Mouse (Mus musculus) cerebellum, postnatal 4 days (tissue): Measurements from ENCODE around the gene Pzp.

Source experiments
- DNase-seq, 2 experiments: peaks; one replicate each; pipeline ENCODE4 v3.0.0; 2022; ENCODE audit warnings: low spot score in 2 of 2, mixed read lengths in 1 of 2

Gene Pzp

DNA sequence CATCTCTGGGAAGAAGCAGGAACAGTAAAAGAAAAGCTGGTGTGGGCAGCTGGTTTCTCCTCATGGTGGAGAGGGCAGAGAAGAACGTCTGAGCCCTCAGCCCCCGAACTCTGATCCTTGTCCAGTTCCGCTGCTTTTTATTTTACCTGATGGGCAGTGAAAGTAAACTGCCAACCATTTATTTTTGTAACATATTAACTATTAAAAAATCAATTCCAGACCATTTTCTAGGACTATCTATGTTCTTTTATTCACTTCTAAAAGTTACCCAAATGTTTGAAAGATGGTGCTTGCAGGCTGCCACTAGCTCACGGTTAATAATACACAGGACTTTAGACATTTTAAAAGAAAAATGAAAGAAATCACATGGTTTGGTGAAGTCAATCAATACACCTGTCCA lies at the start of gene Pzp:
TSS of gene Pzp (minus strand) at position 120 of the 400 bp plus-strand sequence.
- DNase-seq = no peak

DNA sequence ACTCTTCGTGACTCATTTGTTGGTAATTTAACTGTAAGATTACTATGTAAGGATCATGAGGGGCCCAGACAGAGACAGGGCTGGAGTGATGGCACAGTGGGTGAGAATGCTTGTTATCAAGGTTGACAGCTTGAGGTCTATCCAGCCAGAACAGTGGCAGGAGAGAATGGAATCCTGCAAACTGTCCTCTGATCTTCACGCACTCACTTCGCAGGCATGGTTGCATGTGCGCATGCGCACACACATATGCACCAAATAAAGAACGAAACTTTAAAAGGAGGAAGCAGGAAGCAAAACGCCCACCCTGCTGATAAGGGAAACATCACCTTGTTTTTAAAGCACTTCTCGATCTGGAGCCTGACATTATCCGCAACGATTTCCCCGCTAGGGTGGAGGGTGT lies 40.1 kb upstream of the Pzp start:
- no peak for DNase-seq

DNA sequence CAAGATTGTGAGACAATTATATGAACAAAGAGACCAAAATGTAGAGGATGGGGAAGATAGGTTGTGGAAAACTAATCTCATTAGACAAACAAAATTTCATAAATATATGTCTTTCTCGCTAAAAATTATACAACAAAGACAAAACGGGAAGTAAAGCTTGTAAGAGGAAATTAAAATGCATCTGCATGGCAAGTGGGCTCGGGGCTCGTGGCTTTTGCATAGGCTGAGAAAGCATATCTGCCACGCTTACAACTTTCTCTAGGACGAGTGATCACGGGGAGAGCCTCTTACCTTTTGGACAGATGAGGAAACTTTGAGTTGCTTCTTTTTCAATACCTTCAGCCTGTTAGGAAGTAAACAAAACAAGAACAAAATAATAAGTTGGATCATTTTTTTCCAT lies 27.5 kb upstream of the Pzp start:
- no peak for DNase-seq

DNA sequence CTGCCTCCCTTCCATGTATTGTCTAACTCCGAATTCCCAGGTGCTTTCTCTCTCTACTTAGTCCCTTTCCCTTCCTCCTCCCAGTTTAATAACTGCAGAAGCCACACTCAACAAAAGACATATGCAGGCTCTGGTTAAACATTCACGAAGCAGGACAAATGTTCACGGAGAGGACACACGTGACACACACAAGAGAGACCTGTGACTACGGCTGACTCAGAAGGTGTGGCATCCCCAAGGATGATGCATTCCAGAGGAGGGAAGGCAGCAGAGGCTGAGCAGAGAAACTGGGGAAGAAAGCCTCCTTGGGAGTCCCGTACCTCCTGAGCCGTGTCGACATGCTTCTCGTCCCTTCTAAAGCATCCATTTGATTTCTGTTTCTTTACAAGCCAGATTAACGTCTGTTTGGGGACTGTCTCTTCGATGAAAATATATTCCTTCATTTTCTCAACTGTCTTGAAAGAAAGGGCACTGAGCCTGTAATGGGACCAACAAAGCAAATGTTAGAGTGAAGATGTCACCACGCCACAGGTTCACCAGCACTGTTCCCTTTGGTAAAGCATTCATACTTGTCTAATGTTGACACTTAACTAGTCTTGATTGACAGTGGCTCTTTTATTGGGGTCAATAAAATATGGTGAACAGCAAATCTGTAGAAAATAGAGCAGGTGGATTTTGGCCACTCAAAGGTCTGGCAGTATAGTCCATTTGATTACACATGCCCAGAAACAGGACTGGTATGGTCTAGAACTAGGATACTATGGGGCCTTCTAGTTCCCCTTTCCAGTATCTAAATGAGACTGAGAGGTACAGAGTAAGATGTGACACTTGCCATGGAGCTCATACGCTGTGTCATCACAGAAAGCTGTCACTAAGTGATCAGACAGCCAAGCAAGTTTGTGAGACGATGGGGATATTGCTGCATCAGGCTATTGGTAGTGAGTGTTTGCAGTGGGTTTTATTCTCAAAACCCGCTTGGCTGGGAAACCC lies 23.2 kb upstream of the Pzp start:
- DNase-seq = no peak

DNA sequence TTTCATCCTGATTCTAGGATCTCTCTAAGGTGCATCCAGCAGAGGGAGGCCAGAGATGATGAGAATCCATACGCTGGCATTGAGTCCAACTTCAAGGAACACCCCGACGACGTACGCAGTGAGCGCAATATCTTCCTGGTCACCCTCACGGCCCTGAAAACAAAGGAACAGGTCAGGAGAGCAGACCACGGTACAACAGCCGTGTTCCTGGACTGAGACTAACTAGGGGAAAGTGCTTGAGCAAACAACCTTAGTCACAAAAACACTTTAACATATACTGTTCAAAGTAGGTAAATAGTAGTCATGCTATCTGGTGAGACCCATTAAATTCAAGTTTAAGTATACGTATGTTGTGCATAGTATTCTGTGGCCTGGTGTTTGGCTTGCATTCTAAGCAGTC lies 22.0 kb upstream of the Pzp start:
- DNase-seq = no peak

DNA sequence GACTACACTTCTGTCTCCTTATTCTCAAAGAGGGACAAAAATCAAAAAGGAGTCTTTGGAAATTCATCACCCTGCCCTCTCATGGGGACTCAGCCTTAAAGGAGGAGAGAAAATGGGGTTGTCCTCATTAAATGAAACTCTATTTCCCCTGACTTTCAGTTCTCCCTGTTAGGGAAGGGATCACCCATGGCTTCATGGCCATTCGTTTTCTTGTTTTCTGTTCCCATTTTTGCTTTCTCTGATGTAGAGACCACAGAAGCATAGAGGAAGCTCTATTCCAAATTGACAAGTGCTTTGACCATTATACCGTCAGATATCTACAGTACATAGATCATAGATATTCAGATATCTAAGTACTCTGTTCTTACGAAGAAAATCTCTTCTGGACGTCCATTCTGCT lies 18.9 kb upstream of the Pzp start:
- no peak for DNase-seq

DNA sequence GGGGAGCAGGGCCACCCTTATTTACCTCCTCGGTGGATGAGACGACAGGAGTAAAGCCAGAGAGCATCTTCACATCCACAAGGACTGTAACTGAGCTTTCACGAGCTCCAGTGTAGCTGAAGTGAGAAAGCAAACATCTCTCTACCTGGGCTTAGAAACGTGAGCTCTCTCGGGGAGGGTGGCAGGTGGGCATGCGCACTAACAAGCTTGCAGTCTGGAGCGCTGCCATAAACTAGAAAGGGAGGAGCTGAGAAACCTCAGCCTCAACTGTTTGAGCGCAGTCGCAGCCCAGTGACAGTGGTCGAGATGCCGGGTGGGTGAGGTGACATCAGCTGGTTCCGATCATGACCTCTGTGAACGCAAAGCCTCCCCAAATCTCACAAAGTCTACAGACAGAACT lies 16.7 kb upstream of the Pzp start:
- DNase-seq = no peak

DNA sequence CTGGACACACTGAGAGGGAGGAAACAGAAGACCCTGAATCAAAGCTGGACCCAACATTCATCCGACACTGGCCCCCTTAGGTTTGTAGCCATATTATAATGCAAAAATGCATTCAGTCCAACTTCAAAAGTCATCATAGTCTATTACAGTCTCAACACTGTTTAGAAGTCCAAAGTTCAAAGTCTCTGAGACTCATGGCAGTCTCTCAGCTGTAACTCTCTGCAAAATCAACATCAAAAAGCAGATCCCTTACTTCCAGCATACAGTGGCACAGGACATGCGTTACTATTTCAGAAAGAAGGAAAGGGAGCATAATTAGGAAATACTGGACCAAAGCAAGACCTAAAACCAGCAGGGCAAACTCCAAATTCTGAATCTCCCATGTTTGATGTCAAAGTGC lies 8.7 kb upstream of the Pzp start:
- DNase-seq = no peak

DNA sequence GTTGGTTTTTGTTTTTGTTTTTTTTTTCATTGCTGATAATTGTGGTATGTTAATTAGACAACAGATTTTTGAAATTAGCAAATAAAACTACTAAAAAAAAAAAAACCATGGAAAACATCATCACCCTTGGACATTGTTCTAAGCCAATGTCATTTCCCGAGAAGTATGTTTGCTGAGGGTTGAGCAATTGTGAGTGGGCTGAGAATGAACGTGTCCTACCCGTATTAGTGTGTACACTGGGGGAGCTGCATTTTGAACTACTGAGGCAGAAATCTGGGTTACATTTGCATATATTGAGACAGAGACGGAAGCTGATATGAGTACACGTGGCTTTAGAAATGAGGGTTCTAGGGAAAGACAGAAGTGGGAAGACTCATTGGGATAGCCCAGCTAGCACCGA lies 6.8 kb upstream of the Pzp start:
- no peak for DNase-seq

DNA sequence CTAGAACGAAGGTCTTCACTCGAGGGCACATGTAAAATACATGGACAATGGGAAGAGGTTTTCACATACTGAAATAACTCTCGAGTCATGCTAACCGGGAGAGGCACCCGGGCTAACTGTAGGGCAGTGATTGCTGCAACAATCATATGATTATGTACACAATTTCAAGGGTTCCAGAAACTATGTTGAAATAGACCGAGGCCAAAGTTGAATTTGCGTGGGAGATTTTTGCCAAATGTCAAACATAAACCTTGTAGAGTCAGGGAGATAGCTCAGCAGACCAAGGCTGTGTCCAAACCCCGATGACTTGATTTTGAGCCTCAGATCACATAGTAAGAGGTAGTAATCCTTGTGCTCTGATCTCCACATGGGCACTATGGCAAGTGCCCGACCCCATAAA lies 6.2 kb upstream of the Pzp start:
- DNase-seq = no peak

DNA sequence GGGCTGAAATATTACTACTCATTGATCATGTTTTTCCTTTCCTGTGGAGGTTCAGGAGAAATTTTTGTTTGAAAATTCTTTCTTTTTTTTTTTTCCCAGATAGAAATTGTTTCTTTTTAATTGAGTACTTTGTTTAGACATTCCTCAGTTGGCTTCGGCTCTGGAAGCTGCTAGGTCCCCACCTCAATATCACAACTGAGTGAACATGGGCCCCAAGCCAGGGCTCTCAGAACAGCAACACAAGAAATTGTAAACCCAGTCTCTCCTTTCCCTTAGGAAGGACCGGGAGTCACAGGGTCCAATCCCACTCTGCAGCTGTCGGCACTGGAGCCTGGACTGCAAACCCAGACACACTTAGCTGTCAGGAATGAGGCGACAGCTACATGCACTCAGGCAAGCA lies 2.0 kb upstream of the Pzp start:
- DNase-seq = no peak

DNA sequence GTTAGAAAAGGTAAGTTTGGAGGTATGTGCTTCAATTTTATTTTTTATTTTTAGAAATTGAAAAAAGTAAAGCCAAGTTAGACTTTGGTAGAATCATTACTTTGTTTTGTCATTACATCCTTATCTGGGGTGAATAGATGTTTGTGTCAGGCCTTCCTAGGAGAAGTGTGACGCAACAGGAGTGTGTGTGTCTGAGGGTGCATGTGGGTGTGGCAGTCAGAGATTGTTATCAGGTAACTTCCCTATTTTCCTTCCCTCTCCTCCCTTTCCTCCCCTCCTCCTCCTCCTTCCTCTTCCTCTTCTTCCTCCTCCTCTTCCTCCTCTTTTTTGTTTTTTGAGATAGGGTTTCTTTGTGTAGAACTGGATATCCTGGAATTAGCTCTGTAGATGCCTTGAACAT lies 590 bp upstream of the Pzp start:
- no peak for DNase-seq

DNA sequence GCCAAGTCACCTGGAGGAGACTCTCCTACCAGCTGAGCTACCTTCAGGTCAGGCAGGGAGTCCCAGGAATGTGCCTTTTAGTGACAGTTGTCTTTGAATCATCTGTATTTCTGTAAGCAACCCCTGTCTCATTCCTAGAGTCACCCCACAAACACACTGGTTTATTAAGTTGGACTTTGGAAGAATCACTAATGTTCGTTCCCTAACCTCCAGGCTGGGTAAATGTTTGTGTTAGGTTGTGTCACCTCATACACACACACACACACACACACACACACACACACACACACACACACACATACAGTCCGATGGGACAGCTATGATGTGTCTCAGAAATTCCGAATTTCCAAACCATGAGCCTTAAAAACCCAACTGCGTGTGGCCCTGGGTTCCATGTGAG lies 719 bp downstream of the Pzp start:
- DNase-seq = no peak

DNA sequence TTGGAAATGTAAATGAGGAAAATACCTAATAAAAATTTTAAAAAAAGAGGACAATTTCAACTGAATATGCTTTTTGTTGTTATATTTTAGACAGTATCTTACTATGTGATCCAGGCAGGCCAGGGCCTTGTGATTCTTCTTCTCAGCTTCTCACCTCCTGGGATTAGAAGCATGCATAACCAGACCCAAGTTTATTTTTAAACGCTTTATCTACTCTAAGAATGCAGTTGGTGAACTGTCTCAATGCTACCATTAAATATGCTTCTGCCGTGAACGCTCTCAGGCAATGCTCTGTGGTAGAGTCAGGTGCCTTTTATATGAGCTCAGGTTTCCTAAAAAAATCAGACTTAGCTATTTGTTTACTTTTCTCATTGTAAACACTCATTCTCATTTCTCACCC lies 3.2 kb downstream of the Pzp start:
- DNase-seq = no peak

DNA sequence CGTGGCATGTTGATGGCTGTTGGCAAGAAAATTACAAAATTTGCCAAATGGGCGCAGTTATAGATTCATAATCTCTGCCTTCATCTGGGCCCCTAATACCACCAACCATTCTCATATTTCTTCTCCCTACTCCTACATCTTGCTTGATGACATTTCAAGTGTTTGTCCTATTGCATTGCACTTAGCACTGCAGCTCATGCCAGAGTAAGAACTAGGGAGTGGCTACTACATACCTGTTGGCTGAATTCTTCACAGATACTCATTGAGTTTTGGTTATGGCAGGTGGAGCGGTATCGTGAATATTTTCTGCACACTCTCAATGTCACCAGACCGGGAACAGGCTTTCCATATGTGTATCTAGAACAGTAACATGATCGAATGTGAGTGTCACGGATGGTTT lies 7.4 kb downstream of the Pzp start:
- DNase-seq = no peak

DNA sequence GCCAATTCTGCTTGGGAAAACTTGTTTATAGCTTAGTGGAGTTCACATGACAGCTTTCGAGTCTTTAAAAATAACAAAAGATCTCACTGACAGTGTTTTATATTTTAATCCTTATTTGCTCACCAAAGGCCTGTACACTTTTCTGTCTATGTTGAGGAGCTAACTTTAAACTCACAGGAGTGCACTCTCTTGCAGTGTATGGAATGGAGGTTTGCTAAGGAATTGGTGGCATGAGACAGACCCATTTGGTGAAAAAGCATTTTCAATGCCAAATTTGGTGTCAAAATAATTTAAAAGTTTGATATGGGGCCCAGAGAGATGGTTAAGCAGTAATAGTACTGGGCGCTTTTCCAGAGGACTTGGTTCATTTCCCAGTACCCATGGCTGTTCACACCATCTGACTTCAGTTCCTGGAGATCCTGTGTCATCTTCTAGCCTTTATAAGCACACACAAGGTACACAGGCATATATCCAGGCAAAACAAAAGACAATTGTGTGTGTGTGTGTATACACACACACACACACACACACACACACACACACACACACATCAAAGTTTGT lies 20.8 kb downstream of the Pzp start:
- no peak for DNase-seq

DNA sequence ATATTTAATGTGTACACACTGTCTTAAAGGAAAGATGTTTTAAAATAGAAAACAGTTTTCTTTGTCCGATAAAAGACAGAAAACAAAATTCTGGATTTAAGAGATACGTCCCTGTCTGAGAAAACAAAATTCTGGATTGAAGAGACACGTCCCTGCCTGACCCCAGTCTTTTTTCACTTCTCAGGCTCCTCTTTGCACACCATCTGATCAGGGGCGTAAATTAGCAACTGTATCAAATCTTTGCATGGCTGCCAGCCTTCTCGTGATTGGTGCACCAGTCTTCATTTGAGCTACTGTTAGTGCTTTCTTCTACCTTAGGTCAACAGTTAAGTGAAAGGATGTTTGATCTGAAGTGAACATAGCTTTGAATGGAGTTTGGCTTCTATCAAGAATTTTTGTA lies 21.8 kb downstream of the Pzp start:
- DNase-seq = no peak

DNA sequence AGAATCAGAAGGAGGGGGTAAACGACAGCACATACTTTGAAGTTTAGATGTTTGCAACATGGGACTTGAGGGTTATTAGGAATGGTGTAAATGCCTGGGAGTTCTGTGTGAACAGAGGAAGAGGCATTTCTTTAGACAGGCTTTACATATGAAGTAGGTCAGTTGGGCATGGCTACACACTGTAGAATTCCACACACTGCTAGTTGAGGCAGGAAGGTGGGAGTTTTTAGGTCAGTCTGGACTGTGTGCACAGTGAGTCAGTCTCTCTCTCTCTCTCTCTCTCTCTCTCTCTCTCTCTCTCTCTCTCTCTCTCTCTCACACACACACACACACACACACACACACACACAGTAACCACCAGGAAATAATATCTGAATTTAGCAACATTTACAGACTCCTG lies 31.2 kb downstream of the Pzp start:
- no peak for DNase-seq

DNA sequence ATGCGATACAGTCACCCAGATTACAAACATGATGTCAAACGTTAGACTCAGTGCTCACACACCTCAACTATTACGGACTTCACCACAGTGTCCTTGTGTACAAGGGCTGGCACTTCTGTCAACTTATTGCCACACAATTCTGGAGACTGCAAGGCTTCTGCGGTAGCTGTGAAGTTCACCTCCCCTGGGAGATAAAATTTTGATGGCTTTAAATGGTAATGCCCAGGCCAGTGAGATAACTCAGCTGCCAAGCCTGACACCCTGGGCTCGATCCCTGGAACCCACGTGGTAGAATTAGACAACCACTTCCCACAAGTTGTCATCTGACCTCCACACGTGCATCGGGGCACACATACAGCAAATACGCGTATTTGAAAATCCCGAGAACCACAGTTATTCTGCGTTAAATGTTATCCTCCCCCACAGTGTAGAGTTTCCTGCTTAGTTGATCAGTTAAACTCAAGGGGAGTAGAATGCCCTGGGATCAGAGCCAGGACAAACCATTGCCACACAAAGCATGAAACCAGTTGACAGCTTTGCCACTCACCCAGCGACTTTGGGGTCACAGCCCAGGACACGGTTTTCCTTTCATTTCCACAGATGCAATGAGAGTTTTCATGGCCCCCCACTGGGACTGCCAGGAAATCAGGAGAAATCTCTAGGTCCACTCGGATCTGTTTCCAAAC lies 31.7 kb downstream of the Pzp start:
- DNase-seq = no peak

DNA sequence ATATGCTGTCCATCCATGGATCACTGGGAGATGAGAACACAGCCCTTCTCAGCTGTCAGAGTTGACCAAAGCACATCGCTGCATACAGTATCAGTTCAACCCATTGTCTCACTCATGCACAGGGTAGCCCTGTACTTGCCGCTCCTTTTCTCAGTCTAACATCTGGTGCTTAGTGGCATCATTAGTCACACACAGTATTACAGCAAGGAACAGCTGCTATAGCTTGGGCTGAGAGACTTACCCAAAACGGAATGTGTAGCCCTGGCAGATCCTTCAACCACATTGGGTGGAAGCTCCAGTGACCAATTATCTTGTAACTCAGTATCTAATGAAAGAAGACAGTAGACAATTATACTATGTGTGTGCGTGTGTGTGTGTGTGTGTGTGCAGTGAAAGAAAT lies 34.6 kb downstream of the Pzp start:
- no peak for DNase-seq

DNA sequence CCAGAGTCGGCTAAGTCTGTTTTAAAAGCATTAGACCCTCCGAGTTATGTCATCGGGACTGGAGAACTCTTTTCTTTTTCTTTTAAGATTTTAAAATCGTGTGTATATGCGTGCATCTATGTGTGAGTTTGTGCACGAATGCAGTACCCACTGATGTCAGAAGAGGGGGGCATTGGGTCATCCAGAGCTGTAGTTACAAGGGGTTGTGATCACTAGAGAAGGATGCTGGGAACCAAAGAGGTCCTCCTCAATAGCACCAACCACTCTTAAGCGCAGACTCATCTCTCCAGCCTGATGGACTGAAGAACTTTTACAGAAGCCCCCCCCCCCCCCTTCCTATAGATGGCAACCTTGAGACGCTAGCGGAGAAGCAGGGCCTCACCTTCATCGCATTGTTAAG lies 36.4 kb downstream of the Pzp start:
- DNase-seq = no peak

DNA sequence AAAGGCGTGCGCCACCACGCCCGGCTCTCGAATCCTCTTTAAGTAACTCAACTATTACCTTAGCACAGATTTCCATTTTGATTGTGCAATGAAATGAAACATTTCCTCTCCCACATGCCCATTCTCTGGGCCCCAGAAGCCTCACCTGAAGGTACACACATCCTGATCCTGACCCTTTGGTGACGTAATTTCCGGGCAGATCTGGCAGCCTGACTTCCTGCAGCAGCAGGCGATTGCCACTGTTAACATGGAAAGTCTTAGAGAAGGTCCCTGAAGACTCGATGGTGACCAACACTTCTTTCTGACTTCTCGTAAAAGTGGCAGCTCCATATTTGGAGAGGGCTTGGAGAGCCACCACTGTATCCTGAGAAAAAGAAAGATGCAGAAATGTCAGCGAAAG lies 38.8 kb downstream of the Pzp start:
- DNase-seq = no peak
